Mouse (Mus musculus) CH12.LX (cell line): ENCODE results near the gene Skint6. TPM values are rescaled to one million over a fixed set of nuclear protein-coding genes. Genes with fewer than 3 reads are reported as not detected.

Experiments used
- DNase-seq: peaks from one replicate; pipeline ENCODE4 v3.0.0-alpha.2; 2013; ENCODE audit errors: extremely low read depth
- H3K27ac ChIP-seq: 2 replicates; pipeline ENCODE4 v1.5.1; 2012; ENCODE audit warnings: low read depth, mild to moderate bottlenecking, control low read depth, moderate library complexity; ENCODE audit not compliant: insufficient read depth
- H3K27me3 ChIP-seq: replicated peaks from 2 replicates; pipeline ENCODE3; 2012; ENCODE audit warnings: inconsistent platforms
- H3K36me3 ChIP-seq, 2 experiments: replicated peaks in 1 of 2; 2 replicates each; pipeline versions ENCODE3 to v1.6.1; 2012; ENCODE audit warnings: inconsistent platforms in 1 of 2, low read length in 1 of 2, mild to moderate bottlenecking in 1 of 2, mixed read lengths in 1 of 2, moderate library complexity in 1 of 2; ENCODE audit not compliant: control insufficient read depth in 1 of 2, insufficient read depth in 1 of 2
- H3K4me1 ChIP-seq, 2 experiments: 2 replicates each; pipeline ENCODE4 v1.6.1; 2012; ENCODE audit warnings: inconsistent platforms in 1 of 2, moderate library complexity in 1 of 2; ENCODE audit not compliant: insufficient read depth in 2 of 2, control insufficient read depth in 1 of 2
- H3K4me2 ChIP-seq: 2 replicates; pipeline ENCODE4 v1.6.1; 2012; ENCODE audit warnings: low read depth, mild to moderate bottlenecking, control low read depth; ENCODE audit not compliant: poor library complexity, insufficient read depth, severe bottlenecking
- H3K4me3 ChIP-seq, 3 experiments: fragments of 150-350 bp in 1 of 3; sonication (generic) in 1 of 3; replicated peaks in 1 of 3; 2 replicates each; pipeline versions ENCODE3 to v1.5.1; 2011 to 2012; ENCODE audit warnings: low read depth in 2 of 3, low read length in 2 of 3, mild to moderate bottlenecking in 2 of 3, moderate library complexity in 2 of 3, control low read depth in 1 of 3, improper control_type of control experiment in 1 of 3, inconsistent platforms in 1 of 3, mixed read lengths in 1 of 3; ENCODE audit not compliant: poor library complexity in 1 of 3
- H3K79me2 ChIP-seq: replicated peaks from 2 replicates; pipeline ENCODE4 v1.6.1; 2012; ENCODE audit warnings: mild to moderate bottlenecking, moderate library complexity; ENCODE audit not compliant: control insufficient read depth, poor library complexity, insufficient read depth, severe bottlenecking; ENCODE audit errors: extremely low read depth
- H3K9ac ChIP-seq: 2 replicates; pipeline ENCODE4 v1.6.1; 2012; ENCODE audit warnings: low read depth, mild to moderate bottlenecking, control low read depth, moderate library complexity; ENCODE audit not compliant: insufficient read depth
- H3K9me3 ChIP-seq: replicated peaks from 2 replicates; pipeline ENCODE3; 2012; ENCODE audit warnings: low read length, inconsistent platforms, mixed read lengths
- BHLHE40 ChIP-seq: IDR thresholded peaks from 2 replicates; pipeline ENCODE4 v1.6.1; 2011; ENCODE audit warnings: mild to moderate bottlenecking, low read depth, low read length, improper control_type of control experiment
- CHD1 ChIP-seq: IDR thresholded peaks from 2 replicates; pipeline ENCODE4 v1.6.1; 2012; ENCODE audit warnings: low read depth, low read length, improper control_type of control experiment, inconsistent platforms
- CHD2 ChIP-seq: IDR thresholded peaks from 2 replicates; pipeline ENCODE4 v1.6.1; 2011; ENCODE audit warnings: low read length, improper control_type of control experiment
- E2F4 ChIP-seq: IDR thresholded peaks from 2 replicates; pipeline ENCODE4 v1.6.1; 2011; ENCODE audit warnings: low read depth, low read length, improper control_type of control experiment; ENCODE audit not compliant: insufficient replicate concordance
- EP300 ChIP-seq: IDR thresholded peaks from 2 replicates; pipeline ENCODE4 v1.6.1; 2011; ENCODE audit warnings: low read length, improper control_type of control experiment
- ETS1 ChIP-seq: conservative IDR thresholded peaks from 2 replicates; pipeline ENCODE4 v1.6.1; 2012; ENCODE audit warnings: low read depth, mild to moderate bottlenecking, inconsistent platforms, low read length, improper control_type of control experiment, moderate library complexity
- GABPA ChIP-seq: IDR thresholded peaks from 2 replicates; pipeline ENCODE4 v1.6.1; 2012; ENCODE audit warnings: low read depth, low read length, improper control_type of control experiment, inconsistent platforms; ENCODE audit not compliant: insufficient replicate concordance
- HCFC1 ChIP-seq: IDR thresholded peaks from 2 replicates; pipeline ENCODE4 v1.6.1; 2012; ENCODE audit warnings: low read depth, mild to moderate bottlenecking, inconsistent platforms, low read length, improper control_type of control experiment
- JUN ChIP-seq: IDR thresholded peaks from 2 replicates; pipeline ENCODE4 v1.6.1; 2011; ENCODE audit warnings: low read depth, mild to moderate bottlenecking, low read length, improper control_type of control experiment, moderate library complexity; ENCODE audit not compliant: insufficient read depth
- MAZ ChIP-seq: IDR thresholded peaks from 2 replicates; pipeline ENCODE4 v1.6.1; 2012; ENCODE audit warnings: low read depth, mild to moderate bottlenecking, inconsistent platforms, low read length, improper control_type of control experiment, moderate library complexity
- NRF1 ChIP-seq: IDR thresholded peaks from 2 replicates; pipeline ENCODE4 v1.6.1; 2014; ENCODE audit warnings: low read depth, mild to moderate bottlenecking, inconsistent platforms, low read length, improper control_type of control experiment, moderate library complexity
- PAX5 ChIP-seq: IDR thresholded peaks from 2 replicates; pipeline ENCODE4 v1.6.1; 2012; ENCODE audit warnings: low read length, inconsistent platforms, mixed read lengths
- POLR2A ChIP-seq: IDR thresholded peaks from 2 replicates; pipeline ENCODE4 v1.6.1; 2011; ENCODE audit warnings: low read depth, mild to moderate bottlenecking, improper control_type of control experiment, low read length
- POLR2AphosphoS2 ChIP-seq: IDR thresholded peaks from 2 replicates; pipeline ENCODE4 v1.6.1; 2011; ENCODE audit warnings: low read depth, low read length, improper control_type of control experiment
- RAD21 ChIP-seq: IDR thresholded peaks from 2 replicates; pipeline ENCODE4 v1.6.1; 2011; ENCODE audit warnings: low read depth, mild to moderate bottlenecking, low read length, improper control_type of control experiment, moderate library complexity
- SMC3 ChIP-seq: IDR thresholded peaks from 2 replicates; pipeline ENCODE4 v1.6.1; 2011; ENCODE audit warnings: low read depth, low read length, improper control_type of control experiment
- TCF12 ChIP-seq: IDR thresholded peaks from 2 replicates; pipeline ENCODE4 v1.6.1; 2014; ENCODE audit warnings: low read depth, mild to moderate bottlenecking, inconsistent platforms, low read length, improper control_type of control experiment
- UBTF ChIP-seq: IDR thresholded peaks from 2 replicates; pipeline ENCODE4 v1.6.1; 2012; ENCODE audit warnings: low read depth, mild to moderate bottlenecking, inconsistent platforms, low read length, improper control_type of control experiment, moderate library complexity
- USF1 ChIP-seq: IDR thresholded peaks from 2 replicates; pipeline ENCODE4 v1.6.1; 2014; ENCODE audit warnings: low read depth, mild to moderate bottlenecking, inconsistent platforms, low read length, improper control_type of control experiment
- USF2 ChIP-seq: conservative IDR thresholded peaks from 2 replicates; pipeline ENCODE4 v1.6.1; 2011; ENCODE audit warnings: low read depth, low read length, improper control_type of control experiment
- ZC3H11A ChIP-seq: IDR thresholded peaks from 2 replicates; pipeline ENCODE4 v1.6.1; 2012; ENCODE audit warnings: low read depth, mild to moderate bottlenecking, inconsistent platforms, low read length, improper control_type of control experiment
- ZKSCAN1 ChIP-seq: IDR thresholded peaks from 2 replicates; pipeline ENCODE4 v1.6.1; 2012; ENCODE audit warnings: low read depth, inconsistent platforms, low read length, improper control_type of control experiment, borderline replicate concordance
- ZMIZ1 ChIP-seq: IDR thresholded peaks from 2 replicates; pipeline ENCODE4 v1.6.1; 2012; ENCODE audit warnings: low read depth, mild to moderate bottlenecking, inconsistent platforms, low read length, improper control_type of control experiment
- ZNF384 ChIP-seq: IDR thresholded peaks from 2 replicates; pipeline ENCODE4 v1.6.1; 2012; ENCODE audit warnings: low read depth, low read length, improper control_type of control experiment, inconsistent platforms
- dilution Hi-C: fragments of 300-500 bp; cut with MboI; formaldehyde crosslinking; loops from 2 replicates; pipeline ENCODE4 v1.14.3; 2020; ENCODE audit warnings: low sequenced_read_pairs; ENCODE audit not compliant: extremely low pct_unique_long_range_greater_than_20kb, extremely low pct_ligation_motif_present
- in situ Hi-C: fragments of 300-500 bp; cut with MboI; formaldehyde crosslinking; loops from 3 replicates; pipeline ENCODE4 v1.14.3; 2019; ENCODE audit warnings: low sequenced_read_pairs, low pct_ligation_motif_present, low pct_unique_long_range_greater_than_20kb, mixed read lengths
- polyA plus RNA-seq: library from polyadenylated mRNA; unstranded; fragments of >175 nt; gene quantifications from 2 replicates; pipeline ENCODE4 v1.2.1, GENCODE M21; 2012; ENCODE audit warnings: low read depth; ENCODE audit not compliant: insufficient read length
- total RNA-seq, 2 experiments: library from RNA; depleted of rRNA; stranded (reverse); fragments of 300-350 nt in 1 of 2; fragments of >200 nt in 1 of 2; gene quantifications; 2 replicates each; pipeline ENCODE4 v1.2.3; 2012 to 2014

The Skint6 gene
- total RNA-seq (2012; rRNA removed) (not detected in 2 replicates), total RNA-seq (2014; rRNA removed) (not detected in 2 replicates), polyA plus RNA-seq (not detected in 2 replicates)

DNA sequence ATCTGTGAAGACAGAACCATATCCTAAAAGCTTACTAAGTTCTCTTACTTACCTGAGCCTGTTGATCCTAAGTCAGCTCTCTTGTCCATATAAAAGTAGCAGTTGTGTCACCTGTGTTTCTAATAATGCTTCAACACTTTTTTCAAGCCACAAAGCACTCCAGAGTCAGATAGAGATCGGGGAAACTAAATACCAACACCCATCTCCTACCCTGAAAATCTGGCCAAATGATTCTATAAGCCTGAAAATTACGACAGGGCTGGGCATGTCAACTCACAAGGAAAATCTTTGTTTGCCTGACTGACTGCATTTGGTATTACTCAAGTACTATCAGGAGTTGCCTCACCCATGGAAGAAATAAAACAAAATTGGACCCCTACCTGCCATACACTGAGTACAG is at the start of gene Skint6:
TSS of gene Skint6 (minus strand) at position 101 of the 400 bp plus-strand sequence.
- H3K79me2 ChIP-seq = no peaks in the 10 kb centered on the region
- no peaks in the 10 kb centered on the region for H3K36me3 ChIP-seq
- H3K4me3 ChIP-seq = no peak within 1 kb of the TSS
- DNase-seq = no peak
- no peak within 1 kb of the TSS for H3K9ac ChIP-seq
- no peaks in the 10 kb centered on the region for H3K4me1 ChIP-seq
- TF ChIP-seq RAD21 (no peak), MAZ (no peak), SMC3 (no peak), CHD1 (no peak), ZNF384 (no peak), ZMIZ1 (no peak), NRF1 (no peak), USF1 (no peak), E2F4 (no peak), BHLHE40 (no peak), UBTF (no peak), GABPA (no peak), PAX5 (no peak), HCFC1 (no peak), JUN (no peak), ZKSCAN1 (no peak), POLR2AphosphoS2 (no peak), TCF12 (no peak), ETS1 (no peak), EP300 (no peak)
- in situ Hi-C loops = no loop called here
- H3K27ac ChIP-seq = no peak within 1 kb of the TSS
- no peaks in the 10 kb centered on the region for H3K27me3 ChIP-seq
- dilution Hi-C loops = no loop called here
- H3K4me2 ChIP-seq = no peak within 1 kb of the TSS
- peaks cover 7% of the 10 kb centered on the region for H3K9me3 ChIP-seq

DNA sequence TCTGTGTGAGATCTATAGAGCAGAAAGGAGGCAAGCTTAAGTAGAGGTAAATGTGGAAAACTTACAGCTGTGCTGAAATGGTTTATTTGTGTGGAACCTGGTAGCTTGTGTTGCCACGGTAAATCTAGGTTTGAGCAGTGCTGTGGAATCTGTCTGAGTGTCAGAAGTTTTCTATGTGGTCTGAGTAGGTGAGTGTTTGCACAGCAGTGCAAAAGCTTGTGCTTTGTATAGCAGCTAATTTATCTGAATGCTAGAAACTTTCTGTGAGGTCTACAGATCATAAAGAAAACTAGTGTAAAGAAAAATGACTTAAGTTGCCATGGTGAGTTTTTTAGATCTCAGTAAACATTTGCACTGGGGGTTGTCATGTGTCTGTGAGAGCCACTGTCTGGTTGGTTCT is 34.1 kb upstream of the Skint6 start:
- in situ Hi-C loops (no loop called here), dilution Hi-C loops (no loop called here)
- H3K79me2 ChIP-seq = no peaks in the 10 kb centered on the region
- no peak for TF ChIP-seq ZC3H11A
- TF ChIP-seq HCFC1 = no peak
- TF ChIP-seq BHLHE40 = no peak
- no peak for TF ChIP-seq NRF1
- TF ChIP-seq CHD2 = no peak
- no peak for TF ChIP-seq USF2
- no peak for TF ChIP-seq GABPA
- TF ChIP-seq POLR2A = no peak
- TF ChIP-seq TCF12 = no peak
- no peak for TF ChIP-seq UBTF
- TF ChIP-seq MAZ = no peak
- no peak for TF ChIP-seq JUN
- no peak overlapping the region for H3K27ac ChIP-seq
- H3K9ac ChIP-seq = no peak overlapping the region
- H3K27me3 ChIP-seq = no peaks in the 10 kb centered on the region
- peaks cover 32% of the 10 kb centered on the region for H3K9me3 ChIP-seq
- H3K4me2 ChIP-seq = no peak overlapping the region
- H3K4me3 ChIP-seq = no peak overlapping the region
- no peak for DNase-seq
- no peaks in the 10 kb centered on the region for H3K4me1 ChIP-seq
- H3K36me3 ChIP-seq = no peaks in the 10 kb centered on the region
